Mouse (Mus musculus) thymus, adult 2 months (tissue): ENCODE results near the gene March9. TPM values are rescaled to one million over a fixed set of nuclear protein-coding genes. Genes with fewer than 3 reads are reported as not detected.

Experiments
- DNase-seq: peaks from one replicate; pipeline ENCODE4 v3.0.0; 2021
- H3K27ac ChIP-seq: fragments of 200-500 bp; 2 replicates; pipeline ENCODE4 v1.5.1; 2012; ENCODE audit warnings: low read length, control low read depth; ENCODE audit not compliant: control insufficient read depth, insufficient read depth
- H3K27me3 ChIP-seq: fragments of 200-500 bp; 2 replicates; pipeline ENCODE4 v1.6.1; 2012; ENCODE audit warnings: mild to moderate bottlenecking, low read length, moderate library complexity, mixed read lengths; ENCODE audit not compliant: control insufficient read depth, insufficient read depth
- H3K36me3 ChIP-seq: fragments of 200-500 bp; 2 replicates; pipeline ENCODE4 v1.6.1; 2012; ENCODE audit warnings: mild to moderate bottlenecking, low read length, moderate library complexity; ENCODE audit not compliant: control insufficient read depth, insufficient read depth
- H3K4me1 ChIP-seq: fragments of 200-500 bp; replicated peaks from 2 replicates; pipeline ENCODE4 v1.6.1; 2012; ENCODE audit warnings: low read length; ENCODE audit not compliant: control insufficient read depth, insufficient read depth
- H3K4me3 ChIP-seq: fragments of 200-500 bp; 2 replicates; pipeline ENCODE4 v1.5.1; 2012; ENCODE audit warnings: mild to moderate bottlenecking, low read length, control low read depth, moderate library complexity; ENCODE audit not compliant: control insufficient read depth, insufficient read depth
- CTCF ChIP-seq: fragments of 200-500 bp; IDR thresholded peaks from 2 replicates; pipeline ENCODE4 v1.5.1; 2012; ENCODE audit warnings: mild to moderate bottlenecking, control low read depth, low read length, moderate library complexity, borderline replicate concordance; ENCODE audit not compliant: control insufficient read depth, poor library complexity, insufficient read depth; ENCODE audit errors: extremely low read depth
- POLR2A ChIP-seq: fragments of 200-500 bp; IDR thresholded peaks from 2 replicates; pipeline ENCODE4 v1.6.1; 2012; ENCODE audit warnings: mild to moderate bottlenecking, low read length, control low read depth, moderate library complexity; ENCODE audit not compliant: control insufficient read depth, poor library complexity, insufficient read depth; ENCODE audit errors: extremely low read depth
- WGBS: fragments of 180-500 bp; shearing (Covaris S2); methylation state at CpG from one replicate; pipeline ENCODE4 v1.1.7; 2018; 5-methylcytosine and 5-hydroxymethylcytosine counted together
- polyA plus RNA-seq: library from polyadenylated mRNA; depleted of rRNA; stranded (reverse); fragments of >200 nt; gene quantifications from 2 replicates; pipeline ENCODE4 v1.2.3, GENCODE M21; 2012

The March9 gene
- polyA plus RNA-seq, 1 experiment, result 5.4 TPM

- no peak for DNase-seq
- peaks cover 18% of the 10 kb centered on the region for H3K27me3 ChIP-seq
- H3K27ac ChIP-seq, result no peak overlapping the region
- 8% methylated on average over 10 of the region's 10 CpGs for WGBS
- H3K4me1 ChIP-seq, result peaks cover 24% of the 10 kb centered on the region
- no peak overlapping the region for H3K4me3 ChIP-seq
- TF ChIP-seq POLR2A, result no peak
- no peak for TF ChIP-seq CTCF
- H3K36me3 ChIP-seq, result no peaks in the 10 kb centered on the region
Observed at GRCm38 (mm10) chr10:127050119-127050474, 9.9 kb downstream of the March9 start.

- Histone ChIP-seq H3K27ac (no peak overlapping the region), H3K4me3 (no peak overlapping the region), H3K36me3 (no peaks in the 10 kb centered on the region), H3K4me1 (peaks cover 24% of the 10 kb centered on the region), H3K27me3 (peaks cover 18% of the 10 kb centered on the region)
- TF ChIP-seq CTCF, result 0 out of 2 replicates have a peak, but pooled peaks have one; percentile 26
- TF ChIP-seq POLR2A, result no peak
- 7% methylated on average over 29 of the region's 29 CpGs for WGBS
- DNase-seq, result peak; percentile 25
Observed at GRCm38 (mm10) chr10:127049395-127050118, 10.4 kb downstream of the March9 start.

GRCm38 (mm10) chr10:127048608-127049394, 11.2 kb downstream of the March9 start:
- 10% methylated on average over 35 of the region's 35 CpGs for WGBS
- DNase-seq, result no peak
- Histone ChIP-seq H3K4me3 (peak overlapping the region; percentile 10; the same call in 1 of the 2 replicates), H3K27me3 (peaks cover 18% of the 10 kb centered on the region), H3K36me3 (no peaks in the 10 kb centered on the region), H3K27ac (no peak overlapping the region), H3K4me1 (peaks cover 24% of the 10 kb centered on the region)
- TF ChIP-seq POLR2A (no peak), CTCF (no peak)

GRCm38 (mm10) chr10:127047954-127048353, 12.0 kb downstream of the March9 start, which contains the start of gene Cyp27b1:
Gene Cyp27b1, plus strand, starts transcription at chr10:127048250.
- no peaks in the 10 kb centered on the region for H3K36me3 ChIP-seq
- H3K27ac ChIP-seq, result no peak within 1 kb of the TSS
- TF ChIP-seq CTCF (no peak), POLR2A (no peak)
- H3K27me3 ChIP-seq, result peaks cover 18% of the 10 kb centered on the region
- WGBS, result 65% methylated on average over 5 of the region's 5 CpGs
- H3K4me1 ChIP-seq, result peaks cover 24% of the 10 kb centered on the region
- peak within 1 kb of the TSS; percentile 10; the same call in 1 of the 2 replicates for H3K4me3 ChIP-seq
- DNase-seq, result no peak

GRCm38 (mm10) chr10:127043187-127043586, 16.8 kb downstream of the March9 start:
- peaks cover 13% of the 10 kb centered on the region for H3K4me1 ChIP-seq
- no peak overlapping the region for H3K27ac ChIP-seq
- TF ChIP-seq CTCF, result no peak
- no peak for TF ChIP-seq POLR2A
- peaks cover 11% of the 10 kb centered on the region; the same call in 1 of the 2 replicates for H3K27me3 ChIP-seq
- no peak overlapping the region for H3K4me3 ChIP-seq
- DNase-seq, result no peak
- H3K36me3 ChIP-seq, result no peaks in the 10 kb centered on the region
- 94% methylated on average over 6 of the region's 6 CpGs for WGBS

GRCm38 (mm10) chr10:127042468-127043115, 17.4 kb downstream of the March9 start:
- DNase-seq, result no peak
- peak overlapping the region; percentile 69; the same call in 1 of the 2 replicates for H3K4me3 ChIP-seq
- H3K4me1 ChIP-seq, result peaks cover 13% of the 10 kb centered on the region
- peaks cover 10% of the 10 kb centered on the region; the same call in 1 of the 2 replicates for H3K27me3 ChIP-seq
- no peaks in the 10 kb centered on the region for H3K36me3 ChIP-seq
- no peak overlapping the region for H3K27ac ChIP-seq
- TF ChIP-seq CTCF (no peak), POLR2A (no peak)
- 15% methylated on average over 5 of the region's 5 CpGs for WGBS
